Comparison of ENCODE assay signal across 33 mouse cellular contexts in the genomic region with DNA sequence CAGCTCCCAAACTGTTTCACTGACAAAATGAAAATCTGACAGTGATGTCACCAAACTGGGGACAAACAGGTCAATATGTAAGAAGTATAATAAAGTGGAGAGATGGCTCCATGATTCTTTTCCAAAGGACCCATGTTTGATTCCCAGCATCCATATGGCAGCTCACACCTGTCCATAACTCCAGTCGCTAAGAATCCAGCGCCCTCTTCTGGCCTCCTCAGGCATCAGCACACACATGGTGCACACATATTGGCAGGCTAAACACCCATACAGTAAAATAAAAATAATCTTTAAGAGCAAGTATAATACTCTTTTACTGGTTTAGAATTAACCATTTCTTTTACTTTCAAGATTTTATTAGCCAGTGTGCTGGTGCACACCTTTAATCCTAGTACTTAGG. TPM values are rescaled to one million over a fixed set of nuclear protein-coding genes. Genes with fewer than 3 reads are reported as not detected.
DNase-seq lines count a peak whose midpoint lies in the region; ATAC-seq and TF ChIP-seq lines count a peak whose summit lies in the region.
"Had no signal": no experiment of that assay in that cellular context is flagged by ENCODE, and none has a peak within 500 bp of the region (broad histone marks: within the 10 kb centered on the region; RNA-seq: fewer than 3 reads in every experiment).

No protein-coding gene starts in this region.

- H3K27me3 ChIP-seq in ES-Bruce4 (ENCODE audit: control insufficient read depth, insufficient read depth, low read length, poor library complexity, severe bottlenecking): no peaks in the 10 kb centered on the region
- no peaks in the 10 kb centered on the region for H3K27me3 ChIP-seq in Patski
- H3K27me3 ChIP-seq: embryonic facial prominence, embryonic 13.5 days; forebrain, embryonic 12.5 days; hindbrain, embryonic 12.5 days; limb, embryonic 15.5 days; liver, embryonic 13.5 days; neural tube, embryonic 12.5 days had no signal

- peaks cover 3% of the 10 kb centered on the region; the same call in 1 of the 2 replicates for H3K9me3 ChIP-seq in ES-Bruce4 (replicated peaks; ENCODE audit: control insufficient read depth, insufficient read depth, low read length, poor library complexity, severe bottlenecking)
- H3K9me3 ChIP-seq: embryonic facial prominence, embryonic 13.5 days; forebrain, embryonic 12.5 days; hindbrain, embryonic 12.5 days; limb, embryonic 10.5 days; limb, embryonic 15.5 days; liver, embryonic 13.5 days had no signal

- no peak for ATAC-seq in Patski
- ATAC-seq: intestine, embryonic 16.5 days; lung, postnatal 0 days; midbrain, embryonic 16.5 days had no signal

- TF ChIP-seq CTCF in left cerebral cortex, adult 2 months (IDR thresholded peaks at IDR 0.05): peak; percentile 16
- peak; percentile 32 for TF ChIP-seq CTCF in ES-Bruce4 (IDR thresholded peaks at IDR 0.05; ENCODE audit: low read depth, low read length)
- TF ChIP-seq CTCF in Patski (IDR thresholded peaks at IDR 0.05): peak; percentile 51

- intact Hi-C loops in heart, postnatal 36 days (cut with DNase I): no loop called here
- intact Hi-C loops in left cerebral cortex, adult 2 months (cut with DNase I): no loop called here
- intact Hi-C loops in left cerebral cortex, postnatal 36 days (cut with DNase I): no loop called here

- no peak for TF ChIP-seq POLR2A in ES-Bruce4 (IDR thresholded peaks at IDR 0.05; ENCODE audit: insufficient read depth, low read length)

- no peaks in the 10 kb centered on the region for H3K4me1 ChIP-seq in ES-Bruce4 (ENCODE audit: control insufficient read depth, insufficient read depth, low read length)
- H3K4me1 ChIP-seq: embryonic facial prominence, embryonic 13.5 days; liver, embryonic 13.5 days had no signal

- in situ Hi-C loops in Patski (cut with MboI; ENCODE audit: low pct_unique_long_range_greater_than_20kb): no loop called here

- CTCF ChIA-PET in Patski (lab: Charles Lee): interaction anchor here (0.9 to 3.2 kb wide), 5 partner anchors 9 to 18 kb away, joined by 3 to 10 read pairs (median 4); a partner anchor contains a TSS

- no peaks in the 10 kb centered on the region for H3K36me3 ChIP-seq in ES-Bruce4 (ENCODE audit: control insufficient read depth, insufficient read depth, low read length, poor library complexity, severe bottlenecking)
- H3K36me3 ChIP-seq: embryonic facial prominence, embryonic 13.5 days; hindbrain, embryonic 12.5 days; limb, embryonic 10.5 days; limb, embryonic 15.5 days; liver, embryonic 13.5 days; neural tube, embryonic 12.5 days had no signal

- no peak overlapping the region for H3K4me3 ChIP-seq in left cerebral cortex, adult 2 months
- no peak overlapping the region for H3K4me3 ChIP-seq in ES-Bruce4 (ENCODE audit: low read depth, low read length)
- H3K4me3 ChIP-seq: embryonic facial prominence, embryonic 13.5 days; erythroblast, embryonic 14.5 days; forebrain, embryonic 12.5 days; hindbrain, embryonic 12.5 days; limb, embryonic 10.5 days; limb, embryonic 15.5 days; liver, embryonic 13.5 days; myocyte; neural tube, embryonic 12.5 days had no signal

- no peak overlapping the region for H3K9ac ChIP-seq in ES-Bruce4 (ENCODE audit: low read depth, poor library complexity, severe bottlenecking)
- H3K9ac ChIP-seq: embryonic facial prominence, embryonic 13.5 days; forebrain, embryonic 12.5 days; hindbrain, embryonic 12.5 days; limb, embryonic 15.5 days; liver, embryonic 13.5 days; neural tube, embryonic 12.5 days had no signal

- no peak overlapping the region for H3K27ac ChIP-seq in left cerebral cortex, adult 2 months
- no peak overlapping the region for H3K27ac ChIP-seq in ES-Bruce4 (ENCODE audit: insufficient read depth, low read length)
- H3K27ac ChIP-seq: embryonic facial prominence, embryonic 13.5 days; forebrain, embryonic 12.5 days; hindbrain, embryonic 12.5 days; limb, embryonic 10.5 days; limb, embryonic 15.5 days; liver, embryonic 13.5 days; macrophage; neural tube, embryonic 12.5 days had no signal

- POLR2A ChIA-PET in Patski (lab: Charles Lee): no interaction called here

- DNase-seq in heart, adult 11 months: peak; percentile 64
- DNase-seq in heart, postnatal 36 days: no peak
- DNase-seq in left cerebral cortex, adult 2 months (ENCODE audit: extremely low spot score in 1 of 2, low spot score in 2 of 2): no peak
- no peak for DNase-seq in left cerebral cortex, postnatal 36 days (ENCODE audit: low spot score in 2 of 2)
- no peak for DNase-seq in Patski (ENCODE audit: low read depth, low spot score)
- no peak for DNase-seq in B cell, adult 2 months
- DNase-seq in kidney, adult 8-10 months: no peak
- DNase-seq: adrenal gland, postnatal 14 days; cerebellum, adult 11 months; cerebellum, postnatal 10 days; gastrocnemius, postnatal 36 days; heart, postnatal 14 days; kidney, adult 9 months; kidney, postnatal 14 days; liver, embryonic 13.5 days; lung, adult 18-20 months; right cerebral cortex, adult 18-20 months; right cerebral cortex, postnatal 4 days had no signal

- no peak for TF ChIP-seq EP300 in ES-Bruce4 (IDR thresholded peaks at IDR 0.05; ENCODE audit: insufficient read depth, low read depth, low read length)

RNA-seq across cellular contexts. Expression of a gene that starts 16.5 kb away (rescaled TPM):
- 100 to 1,000 TPM; 267 to 294 TPM for total RNA-seq in heart, postnatal 36 days (2021)
- total RNA-seq in left cerebral cortex, adult 2 months (2021): 1,000 to 10,000 TPM; 1,948 to 2,026 TPM
- total RNA-seq in left cerebral cortex, postnatal 36 days (2021): 1,000 to 10,000 TPM; 2,160 to 2,285 TPM
- 24.7 and 34.5 TPM in 2 replicates for polyA plus RNA-seq in ES-Bruce4 (2011; ENCODE audit: insufficient read depth, insufficient read length, low read depth, missing spikeins)
- 1,016 TPM for polyA plus RNA-seq in Patski (2021)
- total RNA-seq: common myeloid progenitor, adult 5-6 weeks; megakaryocyte-erythroid progenitor cell, adult 5-6 weeks had no signal
- polyA plus RNA-seq: erythroblast, embryonic 14.5 days had no signal

RNA-seq across cellular contexts. Expression of a gene that starts 57.2 kb away (rescaled TPM):
- total RNA-seq in heart, postnatal 36 days (2021): 1 to 10 TPM; 5.3 to 6.9 TPM
- total RNA-seq in left cerebral cortex, adult 2 months (2021): 10 to 100 TPM; 83.5 to 87.8 TPM
- 10 to 100 TPM; 87.9 to 94.2 TPM for total RNA-seq in left cerebral cortex, postnatal 36 days (2021)
- polyA plus RNA-seq in ES-Bruce4 (2011; ENCODE audit: insufficient read depth, insufficient read length, low read depth, missing spikeins) (175 and 182 TPM in 2 replicates), Patski (2021) (52.9 TPM)

Comparison
In these comparisons a context has a peak if more than half of its experiments do, and no peak if none do; other contexts are left out.
1. RNA of a gene that starts 16.5 kb away (total RNA-seq): 2,160 to 2,285 TPM in left cerebral cortex, postnatal 36 days and 1,948 to 2,026 TPM in left cerebral cortex, adult 2 months; 267 to 294 TPM in heart, postnatal 36 days; every median in the first group is over 4 times any median in the second.
2. RNA of a gene that starts 57.2 kb away (total RNA-seq): 87.9 to 94.2 TPM in left cerebral cortex, postnatal 36 days and 83.5 to 87.8 TPM in left cerebral cortex, adult 2 months; 5.3 to 6.9 TPM in heart, postnatal 36 days; every median in the first group is over 10 times any median in the second.
3. Peak in every context shown above with its lines, with median percentiles within 50 percentile points of each other: CTCF ChIP-seq.